Mouse (Mus musculus) liver, embryonic 15.5 days (tissue): Measurements from ENCODE around the gene Clmn. TPM values are rescaled to one million over a fixed set of nuclear protein-coding genes. Genes with fewer than 3 reads are reported as not detected.
A peak's percentile ranks its signal among the peaks of the same experiment; 100 is the strongest.

Source experiments
- ATAC-seq: fragments of 200-750 bp; cut with Nextera tagmentation; 2 replicates; pipeline ENCODE4 v1.8.0; 2017; ENCODE audit warnings: moderate number of reproducible peaks, mild to moderate bottlenecking, moderate library complexity; ENCODE audit not compliant: insufficient read depth
- H3K27ac ChIP-seq: fragments of 300-500 bp; sonication (generic); replicated peaks from 2 replicates; pipeline ENCODE4 v1.5.1; 2015; ENCODE audit warnings: mild to moderate bottlenecking, inconsistent platforms
- H3K27me3 ChIP-seq: fragments of 300-500 bp; sonication (generic); 2 replicates; pipeline ENCODE4 v1.6.1; 2015; ENCODE audit warnings: mild to moderate bottlenecking, inconsistent platforms
- H3K36me3 ChIP-seq: fragments of 300-500 bp; sonication (generic); replicated peaks from 2 replicates; pipeline ENCODE4 v1.6.1; 2015; ENCODE audit warnings: moderate library complexity, mild to moderate bottlenecking, inconsistent platforms
- H3K4me1 ChIP-seq: fragments of 300-500 bp; sonication (generic); replicated peaks from 2 replicates; pipeline ENCODE4 v1.6.1; 2015; ENCODE audit warnings: inconsistent platforms
- H3K4me2 ChIP-seq: fragments of 300-500 bp; sonication (generic); 2 replicates; pipeline ENCODE4 v1.6.1; 2015; ENCODE audit warnings: moderate library complexity, mild to moderate bottlenecking, inconsistent platforms
- H3K4me3 ChIP-seq: fragments of 300-500 bp; sonication (generic); replicated peaks from 2 replicates; pipeline ENCODE4 v1.5.1; 2015; ENCODE audit warnings: mild to moderate bottlenecking, inconsistent platforms
- H3K9ac ChIP-seq: fragments of 300-500 bp; sonication (generic); 2 replicates; pipeline ENCODE4 v1.6.1; 2015; ENCODE audit warnings: moderate library complexity, mild to moderate bottlenecking, inconsistent platforms
- H3K9me3 ChIP-seq: fragments of 300-500 bp; sonication (generic); replicated peaks from 2 replicates; pipeline ENCODE4 v1.6.1; 2016; ENCODE audit warnings: inconsistent platforms
- WGBS: fragments of 180-500 bp; shearing (Covaris S2); methylation state at CpG from one replicate; pipeline ENCODE4 v1.1.7; 2015; ENCODE audit warnings: mixed read lengths; ENCODE audit not compliant: insufficient replicate concordance; 5-methylcytosine and 5-hydroxymethylcytosine counted together
- polyA plus RNA-seq: library from polyadenylated mRNA; unstranded; fragments of >200 nt; fragmentation: Nextera tagmentation; extraction: Ambion mirVana; gene quantifications from 2 replicates; pipeline ENCODE4 v1.2.1, GENCODE M21; 2015

Clmn gene
- 0.47 and 0.71 TPM in 2 replicates for polyA plus RNA-seq

GRCm38 (mm10) chr12:104864439-104865165 lies at the start of gene Clmn:
Clmn (minus strand) TSS chr12:104865076.
- WGBS: 1% methylated on average over 62 of the region's 80 CpGs
- Histone ChIP-seq H3K9ac (0 out of 2 replicates have a peak within 1 kb of the TSS, but pooled peaks have one; percentile 30), H3K9me3 (no peaks in the 10 kb centered on the region), H3K4me3 (peak within 1 kb of the TSS; percentile 57), H3K4me1 (no peaks in the 10 kb centered on the region), H3K4me2 (peak within 1 kb of the TSS; percentile 72), H3K36me3 (no peaks in the 10 kb centered on the region), H3K27me3 (peaks cover 40% of the 10 kb centered on the region), H3K27ac (no peak within 1 kb of the TSS)
- ATAC-seq: no peak; the same call in 1 of the 2 replicates

GRCm38 (mm10) chr12:104912990-104913389 lies 48.1 kb upstream of the Clmn start:
- ATAC-seq: no peak
- no peak overlapping the region for H3K4me3 ChIP-seq
- no peaks in the 10 kb centered on the region for H3K36me3 ChIP-seq
- H3K9ac ChIP-seq: no peak overlapping the region
- 44% methylated on average over 3 of the region's 3 CpGs for WGBS
- H3K27ac ChIP-seq: no peak overlapping the region
- H3K9me3 ChIP-seq: no peaks in the 10 kb centered on the region
- no peaks in the 10 kb centered on the region for H3K27me3 ChIP-seq
- H3K4me1 ChIP-seq: no peaks in the 10 kb centered on the region
- H3K4me2 ChIP-seq: no peak overlapping the region

- 46% methylated on average over 10 of the region's 10 CpGs for WGBS
- H3K27me3 ChIP-seq: no peaks in the 10 kb centered on the region
- ATAC-seq: no peak
- H3K4me3 ChIP-seq: no peak overlapping the region
- no peaks in the 10 kb centered on the region for H3K4me1 ChIP-seq
- no peaks in the 10 kb centered on the region for H3K9me3 ChIP-seq
- no peaks in the 10 kb centered on the region for H3K36me3 ChIP-seq
- no peak overlapping the region for H3K4me2 ChIP-seq
- no peak overlapping the region for H3K9ac ChIP-seq
- no peak overlapping the region for H3K27ac ChIP-seq
Measured at GRCm38 (mm10) chr12:104912281-104912933, 47.5 kb upstream of the Clmn start.

GRCm38 (mm10) chr12:104909750-104910149 lies 44.9 kb upstream of the Clmn start:
- Histone ChIP-seq H3K9me3 (no peaks in the 10 kb centered on the region), H3K27ac (no peak overlapping the region), H3K4me2 (no peak overlapping the region), H3K4me3 (no peak overlapping the region), H3K9ac (no peak overlapping the region), H3K27me3 (no peaks in the 10 kb centered on the region), H3K4me1 (no peaks in the 10 kb centered on the region), H3K36me3 (no peaks in the 10 kb centered on the region)
- WGBS: 71% methylated on average over 4 of the region's 4 CpGs
- no peak for ATAC-seq

- 43% methylated on average over 5 of the region's 5 CpGs for WGBS
- no peak for ATAC-seq
Measured at GRCm38 (mm10) chr12:104908986-104909385, 44.1 kb upstream of the Clmn start.

GRCm38 (mm10) chr12:104908024-104908781 lies 43.3 kb upstream of the Clmn start:
- 17% methylated on average over 15 of the region's 15 CpGs for WGBS
- H3K4me1 ChIP-seq: no peaks in the 10 kb centered on the region
- no peaks in the 10 kb centered on the region for H3K9me3 ChIP-seq
- no peak overlapping the region for H3K9ac ChIP-seq
- H3K4me3 ChIP-seq: no peak overlapping the region
- no peak overlapping the region for H3K27ac ChIP-seq
- no peaks in the 10 kb centered on the region for H3K36me3 ChIP-seq
- no peaks in the 10 kb centered on the region for H3K27me3 ChIP-seq
- H3K4me2 ChIP-seq: no peak overlapping the region
- ATAC-seq: no peak

More at GRCm38 (mm10) chr12:104908986-104909385, 44.1 kb upstream of the Clmn start:
- Histone ChIP-seq H3K27ac (no peak overlapping the region), H3K36me3 (no peaks in the 10 kb centered on the region), H3K4me3 (no peak overlapping the region), H3K4me2 (no peak overlapping the region), H3K4me1 (no peaks in the 10 kb centered on the region), H3K9me3 (no peaks in the 10 kb centered on the region), H3K9ac (no peak overlapping the region), H3K27me3 (no peaks in the 10 kb centered on the region)

- no peak overlapping the region for H3K4me3 ChIP-seq
- WGBS: 65% methylated on average over 2 of the region's 2 CpGs
- 0 out of 2 replicates have a peak, but pooled peaks cover 4% of the 10 kb centered on the region for H3K4me1 ChIP-seq
- H3K9me3 ChIP-seq: no peaks in the 10 kb centered on the region
- ATAC-seq: no peak
- no peaks in the 10 kb centered on the region for H3K27me3 ChIP-seq
- H3K27ac ChIP-seq: no peak overlapping the region
- no peak overlapping the region for H3K9ac ChIP-seq
- no peaks in the 10 kb centered on the region for H3K36me3 ChIP-seq
- no peak overlapping the region for H3K4me2 ChIP-seq
Measured at GRCm38 (mm10) chr12:104907133-104907532, 42.3 kb upstream of the Clmn start.

GRCm38 (mm10) chr12:104904138-104904537 lies 39.3 kb upstream of the Clmn start:
- H3K4me2 ChIP-seq: no peak overlapping the region
- WGBS: 25% methylated on average over 5 of the region's 5 CpGs
- H3K27me3 ChIP-seq: no peaks in the 10 kb centered on the region
- H3K27ac ChIP-seq: no peak overlapping the region
- H3K9me3 ChIP-seq: no peaks in the 10 kb centered on the region
- no peak overlapping the region for H3K4me3 ChIP-seq
- no peak for ATAC-seq
- H3K36me3 ChIP-seq: no peaks in the 10 kb centered on the region
- 0 out of 2 replicates have a peak, but pooled peaks cover 4% of the 10 kb centered on the region for H3K4me1 ChIP-seq
- no peak overlapping the region for H3K9ac ChIP-seq

- no peak for ATAC-seq
Measured at GRCm38 (mm10) chr12:104902392-104903053, 37.6 kb upstream of the Clmn start.

GRCm38 (mm10) chr12:104901320-104901719 lies 36.4 kb upstream of the Clmn start:
- H3K4me1 ChIP-seq: peaks cover 7% of the 10 kb centered on the region; the same call in 1 of the 2 replicates
- H3K4me3 ChIP-seq: no peak overlapping the region
- H3K27me3 ChIP-seq: no peaks in the 10 kb centered on the region
- ATAC-seq: no peak
- no peaks in the 10 kb centered on the region for H3K9me3 ChIP-seq
- H3K9ac ChIP-seq: no peak overlapping the region
- 64% methylated on average over 8 of the region's 8 CpGs for WGBS
- no peak overlapping the region for H3K27ac ChIP-seq
- H3K4me2 ChIP-seq: no peak overlapping the region
- H3K36me3 ChIP-seq: no peaks in the 10 kb centered on the region

More at GRCm38 (mm10) chr12:104902392-104903053, 37.6 kb upstream of the Clmn start:
- Histone ChIP-seq H3K4me3 (no peak overlapping the region), H3K4me2 (no peak overlapping the region), H3K27me3 (no peaks in the 10 kb centered on the region), H3K27ac (no peak overlapping the region), H3K9me3 (no peaks in the 10 kb centered on the region), H3K4me1 (peaks cover 7% of the 10 kb centered on the region; the same call in 1 of the 2 replicates), H3K36me3 (no peaks in the 10 kb centered on the region), H3K9ac (no peak overlapping the region)
- WGBS: 66% methylated on average over 13 of the region's 13 CpGs
